In genomic region chr6:83115682-83116372, GRCm38 (mm10) we compare ENCODE assay signal across 8 mouse cellular contexts. TPM values are rescaled to one million over a fixed set of nuclear protein-coding genes. Genes with fewer than 3 reads are reported as not detected.
DNase-seq lines count a peak whose midpoint lies in the region; ATAC-seq and TF ChIP-seq lines count a peak whose summit lies in the region.

No protein-coding gene starts in this region.

- TF ChIP-seq EP300 in stomach, postnatal 0 days (optimal IDR thresholded peaks at IDR 0.05) = no peak

- H3K4me2 ChIP-seq in forebrain, postnatal 0 days (ENCODE audit: low read depth) = peak overlapping the region; percentile 92
- peak overlapping the region; percentile 98 for H3K4me2 ChIP-seq in liver, embryonic 15.5 days
- H3K4me2 ChIP-seq in stomach, postnatal 0 days (replicated peaks; ENCODE audit: low read depth) = peak overlapping the region; percentile 97

- H3K36me3 ChIP-seq in forebrain, postnatal 0 days (ENCODE audit: insufficient read depth) = peaks cover 25% of the 10 kb centered on the region
- peaks cover 36% of the 10 kb centered on the region for H3K36me3 ChIP-seq in liver, embryonic 15.5 days (replicated peaks)
- peaks cover 5% of the 10 kb centered on the region for H3K36me3 ChIP-seq in stomach, postnatal 0 days (ENCODE audit: control insufficient read depth, insufficient read depth, low read length)

- peak; percentile 33 for DNase-seq in layer of hippocampus, adult 11-12 months (ENCODE audit: low spot score)
- DNase-seq in layer of hippocampus, postnatal 25 days (ENCODE audit: extremely low spot score in 1 of 2, low spot score in 1 of 2) = no peak
- peak; percentile 54 for DNase-seq in T-cell, adult 2 months (ENCODE audit: low spot score)
- no peak for DNase-seq in forebrain, postnatal 0 days
- no peak for DNase-seq in stomach, postnatal 0 days (ENCODE audit: low spot score)
- DNase-seq in Muller cell, postnatal 12 days (ENCODE audit: inconsistent ontology term) = no peak
- DNase-seq in gastrocnemius, adult 18-20 months (ENCODE audit: low spot score) = no peak

- no peaks in the 10 kb centered on the region for H3K27me3 ChIP-seq in forebrain, postnatal 0 days (ENCODE audit: insufficient read depth, low read length)
- no peaks in the 10 kb centered on the region for H3K27me3 ChIP-seq in liver, embryonic 15.5 days
- no peaks in the 10 kb centered on the region for H3K27me3 ChIP-seq in stomach, postnatal 0 days (ENCODE audit: control insufficient read depth, insufficient read depth, low read length)

- H3K4me1 ChIP-seq in forebrain, postnatal 0 days (ENCODE audit: insufficient read depth) = peaks cover 7% of the 10 kb centered on the region; the same call in 1 of the 2 replicates
- peaks cover 85% of the 10 kb centered on the region for H3K4me1 ChIP-seq in liver, embryonic 15.5 days (replicated peaks)
- H3K4me1 ChIP-seq in stomach, postnatal 0 days (replicated peaks; ENCODE audit: control insufficient read depth, insufficient read depth) = no peaks in the 10 kb centered on the region

- under 1% methylated on average over 47 of the region's 48 CpGs for WGBS in forebrain, postnatal 0 days
- WGBS in liver, embryonic 15.5 days (ENCODE audit: insufficient replicate concordance) = under 1% methylated on average over 42 of the region's 48 CpGs
- WGBS in stomach, postnatal 0 days = 1% methylated on average over 27 of the region's 48 CpGs

- ATAC-seq in forebrain, postnatal 0 days = peak; percentile 62
- peak; percentile 55 for ATAC-seq in liver, embryonic 15.5 days (ENCODE audit: insufficient read depth)
- ATAC-seq in stomach, postnatal 0 days (ENCODE audit: low FRiP score, low TSS enrichment) = no peak; the same call in none of the 2 replicates

- TF ChIP-seq CTCF in forebrain, postnatal 0 days (IDR thresholded peaks at IDR 0.05; ENCODE audit: low read depth) = no peak
- TF ChIP-seq CTCF in stomach, postnatal 0 days (IDR thresholded peaks at IDR 0.05; ENCODE audit: low read depth) = no peak

- H3K4me3 ChIP-seq in forebrain, postnatal 0 days (ENCODE audit: low read depth, low read length) = peak overlapping the region; percentile 68
- H3K4me3 ChIP-seq in liver, embryonic 15.5 days (replicated peaks) = peak overlapping the region; percentile 89
- peak overlapping the region; percentile 66 for H3K4me3 ChIP-seq in stomach, postnatal 0 days (ENCODE audit: low read depth, low read length)

- H3K27ac ChIP-seq in forebrain, postnatal 0 days (ENCODE audit: low read depth, low read length) = peak overlapping the region; percentile 74
- H3K27ac ChIP-seq in liver, embryonic 15.5 days (replicated peaks) = peak overlapping the region; percentile 95
- H3K27ac ChIP-seq in stomach, postnatal 0 days (replicated peaks) = peak overlapping the region; percentile 92

- no peaks in the 10 kb centered on the region for H3K9me3 ChIP-seq in forebrain, postnatal 0 days (ENCODE audit: low read length)
- no peaks in the 10 kb centered on the region for H3K9me3 ChIP-seq in liver, embryonic 15.5 days (replicated peaks)
- H3K9me3 ChIP-seq in stomach, postnatal 0 days (ENCODE audit: control insufficient read depth, low read length) = no peaks in the 10 kb centered on the region

- H3K9ac ChIP-seq in forebrain, postnatal 0 days = peak overlapping the region; percentile 76
- H3K9ac ChIP-seq in liver, embryonic 15.5 days = peak overlapping the region; percentile 85
- peak overlapping the region; percentile 84 for H3K9ac ChIP-seq in stomach, postnatal 0 days (ENCODE audit: low read length)

RNA-seq across cellular contexts. Expression of gene Mogs, which starts 0.5 kb away (rescaled TPM):
- total RNA-seq in layer of hippocampus, postnatal 25 days (2021) = 10 to 100 TPM; 25.7 to 28.9 TPM
- 39.7 and 43.5 TPM in 2 replicates for total RNA-seq in forebrain, postnatal 0 days (2014; rRNA removed)
- polyA plus RNA-seq in forebrain, postnatal 0 days (2015; fragmentation: Nextera tagmentation; extraction: Ambion mirVana) = 15.7 and 17.4 TPM in 2 replicates
- polyA plus RNA-seq in liver, embryonic 15.5 days (2015; fragmentation: Nextera tagmentation; extraction: Ambion mirVana) = 37.0 and 39.9 TPM in 2 replicates
- 23.2 and 24.4 TPM in 2 replicates for polyA plus RNA-seq in stomach, postnatal 0 days (2015; fragmentation: Nextera tagmentation; extraction: Ambion mirVana)
- 1 to 10 TPM; 6.2 to 6.5 TPM for total RNA-seq in gastrocnemius, adult 18-20 months (2021)

RNA-seq across cellular contexts. Expression of gene Wbp1, which starts 5.5 kb away (rescaled TPM):
- 10 to 100 TPM; 54.3 to 58.0 TPM for total RNA-seq in layer of hippocampus, postnatal 25 days (2021)
- 129 and 151 TPM in 2 replicates for total RNA-seq in forebrain, postnatal 0 days (2014; rRNA removed)
- 104 and 109 TPM in 2 replicates for polyA plus RNA-seq in forebrain, postnatal 0 days (2015; fragmentation: Nextera tagmentation; extraction: Ambion mirVana)
- 29.6 and 30.2 TPM in 2 replicates for polyA plus RNA-seq in liver, embryonic 15.5 days (2015; fragmentation: Nextera tagmentation; extraction: Ambion mirVana)
- 57.4 and 59.4 TPM in 2 replicates for polyA plus RNA-seq in stomach, postnatal 0 days (2015; fragmentation: Nextera tagmentation; extraction: Ambion mirVana)
- 10 to 100 TPM; 46.4 to 46.7 TPM for total RNA-seq in gastrocnemius, adult 18-20 months (2021)

RNA-seq across cellular contexts. Expression of gene Mrpl53, which starts 7.0 kb away (rescaled TPM):
- 10 to 100 TPM; 67.0 to 67.7 TPM for total RNA-seq in layer of hippocampus, postnatal 25 days (2021)
- 64.6 and 102 TPM in 2 replicates for total RNA-seq in forebrain, postnatal 0 days (2014; rRNA removed)
- polyA plus RNA-seq in forebrain, postnatal 0 days (2015; fragmentation: Nextera tagmentation; extraction: Ambion mirVana) = 126 and 141 TPM in 2 replicates
- 70.4 and 72.6 TPM in 2 replicates for polyA plus RNA-seq in liver, embryonic 15.5 days (2015; fragmentation: Nextera tagmentation; extraction: Ambion mirVana)
- 108 and 117 TPM in 2 replicates for polyA plus RNA-seq in stomach, postnatal 0 days (2015; fragmentation: Nextera tagmentation; extraction: Ambion mirVana)
- 100 to 1,000 TPM; 102 TPM for total RNA-seq in gastrocnemius, adult 18-20 months (2021)

RNA-seq across cellular contexts. Expression of gene Ino80b, which starts 9.4 kb away (rescaled TPM):
- 10 to 100 TPM; 24.0 to 26.2 TPM for total RNA-seq in layer of hippocampus, postnatal 25 days (2021)
- total RNA-seq in forebrain, postnatal 0 days (2014; rRNA removed) = 40.1 and 44.5 TPM in 2 replicates
- polyA plus RNA-seq in forebrain, postnatal 0 days (2015; fragmentation: Nextera tagmentation; extraction: Ambion mirVana) = 14.9 and 15.3 TPM in 2 replicates
- 5.0 and 5.3 TPM in 2 replicates for polyA plus RNA-seq in liver, embryonic 15.5 days (2015; fragmentation: Nextera tagmentation; extraction: Ambion mirVana)
- polyA plus RNA-seq in stomach, postnatal 0 days (2015; fragmentation: Nextera tagmentation; extraction: Ambion mirVana) = 7.7 and 9.4 TPM in 2 replicates
- total RNA-seq in gastrocnemius, adult 18-20 months (2021) = 10 to 100 TPM; 15.6 to 15.7 TPM

RNA-seq across cellular contexts. Expression of gene Gm42688, which starts 14.4 kb away (rescaled TPM):
- 1 to 10 TPM; 5.4 to 8.2 TPM for total RNA-seq in layer of hippocampus, postnatal 25 days (2021)
- 7.0 and 9.5 TPM in 2 replicates for total RNA-seq in forebrain, postnatal 0 days (2014; rRNA removed)
- 2.4 and 2.9 TPM in 2 replicates for polyA plus RNA-seq in forebrain, postnatal 0 days (2015; fragmentation: Nextera tagmentation; extraction: Ambion mirVana)
- polyA plus RNA-seq in liver, embryonic 15.5 days (2015; fragmentation: Nextera tagmentation; extraction: Ambion mirVana) = 1.1 and 1.4 TPM in 2 replicates
- polyA plus RNA-seq in stomach, postnatal 0 days (2015; fragmentation: Nextera tagmentation; extraction: Ambion mirVana) = 1.1 and 1.3 TPM in 2 replicates
- under 1 TPM; 0.53 to 0.76 TPM for total RNA-seq in gastrocnemius, adult 18-20 months (2021)

Comparison
In these comparisons a context has a peak if more than half of its experiments do, and no peak if none do; other contexts are left out.
1. DNase-seq: peak in layer of hippocampus, adult 11-12 months (single experiment) and T-cell, adult 2 months (single experiment); none in layer of hippocampus, postnatal 25 days (0 of 2), forebrain, postnatal 0 days (single experiment), stomach, postnatal 0 days (single experiment), Muller cell, postnatal 12 days (single experiment) and gastrocnemius, adult 18-20 months (single experiment).
2. Peak in every context shown above with its lines, with median percentiles within 50 percentile points of each other: H3K27ac ChIP-seq, H3K4me2 ChIP-seq, H3K4me3 ChIP-seq and H3K9ac ChIP-seq.